Mouse (Mus musculus): Measurements from ENCODE around the gene Polk. TPM values are rescaled to one million over a fixed set of nuclear protein-coding genes. Genes with fewer than 3 reads are reported as not detected.

The Polk gene
- total RNA-seq (2022), result 1 to 10 TPM; 3.3 to 8.9 (median 5.9) TPM

GRCm38 (mm10) chr13:96542081-96542889 lies at the start of gene Polk, which contains the start of gene Col4a3bp:
Gene Polk (minus strand): TSS chr13:96542579.
Gene Col4a3bp (plus strand): TSS chr13:96542618.
- peak; percentile 95 to 96 for DNase-seq (ENCODE audit: low spot score in 2 of 2)

DNA sequence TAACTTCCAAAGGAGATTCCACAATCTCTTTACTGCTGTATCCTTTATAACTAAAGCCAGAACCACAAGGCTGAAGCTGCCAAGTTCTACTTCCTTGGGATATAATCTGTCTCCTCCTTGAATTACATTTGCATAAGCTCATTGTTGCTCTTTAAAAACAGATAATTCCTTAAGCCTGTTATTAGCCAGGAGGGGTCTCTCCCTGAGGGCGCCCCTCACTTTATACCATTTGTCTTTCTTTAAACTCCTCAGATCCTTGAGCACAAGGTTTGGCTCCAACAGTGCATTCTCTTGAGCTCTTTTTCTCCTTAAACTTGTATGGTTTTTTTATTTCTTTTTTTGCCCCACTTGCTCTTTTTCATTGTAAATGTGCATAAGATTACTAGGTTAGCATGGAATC lies 46.3 kb upstream of the Polk start:
- DNase-seq (ENCODE audit: low spot score in 2 of 2), result no peak

DNA sequence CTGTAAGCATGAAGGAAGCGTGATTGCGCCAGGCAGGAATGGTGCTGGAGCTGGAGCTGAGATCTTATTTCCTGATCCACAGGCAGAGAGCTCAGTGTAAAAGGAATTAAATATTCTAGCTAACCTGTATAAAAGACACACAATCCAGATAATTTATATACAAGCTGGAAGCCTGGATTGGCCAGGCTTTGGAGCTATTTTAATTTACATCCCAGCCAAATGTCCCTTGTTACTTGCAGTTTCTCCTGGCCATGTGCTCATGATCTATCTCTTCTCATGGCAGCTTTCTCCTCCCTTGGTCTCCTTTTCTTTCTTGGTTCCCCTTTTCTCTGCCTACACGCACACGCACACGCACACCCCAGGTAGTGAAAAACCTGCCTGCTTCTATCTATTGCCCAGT lies 44.2 kb upstream of the Polk start:
- no peak for DNase-seq (ENCODE audit: low spot score in 2 of 2)

DNA sequence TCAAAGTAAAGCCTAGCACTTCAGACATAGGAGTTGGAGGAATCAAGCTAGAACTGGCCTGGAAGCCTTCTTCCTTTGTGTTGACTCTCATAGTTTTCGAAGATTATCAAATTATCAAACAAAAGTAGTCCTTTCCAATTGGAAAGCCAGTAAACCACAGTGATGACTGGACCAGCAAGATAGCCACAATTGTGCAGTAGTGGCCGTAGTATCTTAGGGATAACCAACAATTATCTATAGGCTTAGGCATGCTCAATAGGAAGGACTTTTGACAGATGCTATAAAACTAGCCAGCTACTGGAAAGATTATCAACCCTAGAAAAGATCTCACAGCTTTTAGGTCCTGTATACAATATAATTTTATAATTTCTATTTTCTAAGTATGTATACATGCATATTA lies 41.8 kb upstream of the Polk start:
- no peak for DNase-seq (ENCODE audit: low spot score in 2 of 2)

DNA sequence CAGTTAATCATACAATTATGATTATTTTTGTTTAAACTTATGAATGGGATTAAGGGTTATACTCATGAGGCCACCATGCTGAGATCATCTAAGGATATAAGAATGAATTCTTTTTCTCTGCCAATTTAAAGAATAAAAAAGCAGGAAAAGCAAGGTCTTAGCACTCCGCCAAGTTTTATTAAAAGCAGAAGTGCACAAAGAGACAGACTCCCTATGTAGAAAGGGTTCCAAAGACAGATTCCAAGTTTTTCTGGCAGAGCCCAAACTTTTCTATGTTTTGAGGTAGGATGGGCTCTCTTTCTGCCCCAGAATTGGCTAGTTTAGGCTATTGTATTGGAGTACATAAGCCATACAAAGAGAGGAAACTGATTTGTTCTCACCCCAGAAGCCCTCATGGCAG lies 37.6 kb upstream of the Polk start:
- DNase-seq (ENCODE audit: low spot score in 2 of 2), result no peak

DNA sequence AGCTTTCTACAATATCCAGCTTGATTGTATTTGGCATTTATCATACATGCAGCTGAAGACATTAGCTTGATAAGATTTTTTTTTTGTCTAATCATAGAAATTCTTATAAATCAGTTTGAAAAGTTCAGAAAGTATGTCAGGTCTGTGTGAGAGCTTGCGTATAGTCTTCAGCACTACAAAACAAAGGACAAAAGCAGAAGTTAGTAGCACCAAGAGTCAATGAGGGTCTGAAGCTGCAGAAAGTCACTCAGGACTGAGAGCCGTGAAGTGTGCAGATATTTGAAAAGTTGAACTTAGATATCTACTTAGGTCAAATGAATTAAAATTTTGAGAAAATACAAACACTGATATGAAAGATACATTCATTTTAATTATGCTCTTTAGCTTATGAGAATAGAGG lies 36.7 kb upstream of the Polk start:
- no peak for DNase-seq (ENCODE audit: low spot score in 2 of 2)

- DNase-seq (ENCODE audit: low spot score in 2 of 2), result no peak
Observed at GRCm38 (mm10) chr13:96574170-96574569, 31.8 kb upstream of the Polk start.

DNA sequence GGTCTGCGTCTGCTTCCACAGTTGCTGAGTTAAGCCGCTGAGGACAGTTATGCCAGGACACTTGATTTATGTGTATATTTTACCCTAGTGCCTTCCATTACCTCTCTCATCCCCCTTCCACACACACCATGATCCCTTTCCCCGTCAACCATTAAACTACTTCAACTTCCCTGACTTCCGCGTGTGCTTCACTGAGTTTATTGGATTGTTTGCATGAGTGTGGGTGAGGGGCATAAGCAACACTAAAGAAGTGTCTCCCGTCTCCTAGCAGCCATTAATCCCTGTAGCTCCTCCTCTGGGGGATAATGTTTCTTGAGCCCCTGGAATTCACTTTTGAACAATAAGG lies 28.6 kb upstream of the Polk start:
- no peak for DNase-seq (ENCODE audit: low spot score in 2 of 2)

- no peak for DNase-seq (ENCODE audit: low spot score in 2 of 2)
Observed at GRCm38 (mm10) chr13:96570313-96571015, 28.1 kb upstream of the Polk start.

- no peak for DNase-seq (ENCODE audit: low spot score in 2 of 2)
Observed at GRCm38 (mm10) chr13:96567977-96568376, 25.6 kb upstream of the Polk start.

DNA sequence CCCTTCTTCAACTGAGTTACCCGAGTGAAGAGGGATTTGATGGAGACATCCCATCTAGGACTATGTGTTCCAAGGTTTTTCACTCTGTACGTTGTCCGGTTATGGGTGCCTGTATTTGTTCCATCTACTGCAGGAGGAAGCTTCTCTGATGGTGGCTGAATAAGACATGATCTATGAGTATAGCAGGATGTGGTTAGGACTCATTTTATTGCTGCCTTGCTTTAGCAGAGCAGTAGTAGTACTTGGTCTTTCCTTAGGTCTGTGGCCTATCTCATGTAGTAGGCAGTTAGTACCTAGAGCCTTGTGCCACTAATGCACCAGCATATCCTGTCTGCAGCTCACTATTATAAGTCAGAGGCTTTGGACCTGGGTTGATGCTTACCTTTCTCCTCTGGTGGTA lies 12.7 kb upstream of the Polk start:
- no peak for DNase-seq (ENCODE audit: low spot score in 2 of 2)

- no peak for DNase-seq (ENCODE audit: low spot score in 2 of 2)
Observed at GRCm38 (mm10) chr13:96547941-96548340, 5.6 kb upstream of the Polk start.

- DNase-seq (ENCODE audit: low spot score in 2 of 2), result no peak
Observed at GRCm38 (mm10) chr13:96547250-96547649, 4.9 kb upstream of the Polk start.

DNA sequence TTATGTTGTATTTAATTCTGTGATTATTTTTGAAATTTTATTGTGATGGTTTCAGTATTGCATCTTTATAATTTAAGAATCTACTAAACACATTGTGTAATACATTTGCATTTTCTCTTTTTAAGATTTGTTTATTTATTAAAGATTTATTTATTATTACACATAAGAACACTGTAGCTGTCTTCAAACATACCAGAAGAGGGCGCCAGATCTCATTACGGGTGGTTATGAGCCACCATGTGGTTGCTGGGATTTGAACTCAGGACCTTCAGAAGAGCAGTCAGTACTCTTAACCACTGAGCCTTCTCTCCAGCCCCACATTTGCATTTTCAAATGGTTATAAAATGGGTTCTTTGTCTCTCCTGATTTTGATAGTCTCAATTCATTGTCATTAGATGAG lies 2.1 kb upstream of the Polk start:
- no peak for DNase-seq (ENCODE audit: low spot score in 2 of 2)

- DNase-seq (ENCODE audit: low spot score in 2 of 2), result peak; percentile 41 to 45
Observed at GRCm38 (mm10) chr13:96542901-96543891, 817 bp upstream of the Polk start.

DNA sequence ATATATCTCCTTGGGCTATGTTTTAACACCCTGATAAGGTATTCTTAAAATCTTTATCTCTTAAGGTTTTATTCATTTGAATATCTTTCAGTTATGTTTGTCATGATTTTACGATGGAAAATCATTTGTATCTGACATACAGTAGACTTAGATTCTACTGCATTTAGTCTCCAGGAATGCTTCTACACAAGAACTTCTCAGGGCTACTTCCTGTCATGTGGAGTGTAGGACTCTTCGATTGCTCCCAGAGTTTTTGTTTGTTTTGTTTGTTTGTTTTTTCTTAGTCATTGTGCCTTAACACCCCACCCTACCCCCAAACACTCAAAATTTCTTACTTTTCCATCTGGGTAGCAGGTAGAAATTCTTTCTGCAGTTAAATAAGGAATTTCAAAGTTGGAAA lies 998 bp downstream of the Polk start:
- DNase-seq (ENCODE audit: low spot score in 2 of 2), result no peak

DNA sequence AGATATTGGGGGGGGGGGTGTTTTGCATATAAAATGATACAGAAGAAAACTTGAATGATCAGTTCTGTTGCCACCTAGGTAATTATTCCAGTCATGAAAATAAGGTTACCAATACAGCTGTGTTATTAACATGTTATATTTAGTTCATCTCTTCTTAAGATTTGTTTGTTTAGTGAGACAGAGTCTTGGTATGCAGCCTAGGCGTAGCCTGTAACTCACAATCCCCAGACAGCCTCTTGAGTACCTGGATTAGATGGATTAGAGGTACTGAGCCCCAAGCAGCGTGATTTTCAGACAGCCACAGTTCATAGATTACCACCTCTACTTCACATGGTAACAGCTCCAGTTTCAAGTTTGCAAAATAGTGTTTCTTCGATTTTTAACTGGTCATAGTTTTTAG lies 4.3 kb downstream of the Polk start:
- DNase-seq (ENCODE audit: low spot score in 2 of 2), result no peak

GRCm38 (mm10) chr13:96536821-96537572 lies 5.4 kb downstream of the Polk start:
- DNase-seq (ENCODE audit: low spot score in 2 of 2), result no peak

- DNase-seq (ENCODE audit: low spot score in 2 of 2), result no peak
Observed at GRCm38 (mm10) chr13:96533742-96534141, 8.6 kb downstream of the Polk start.

DNA sequence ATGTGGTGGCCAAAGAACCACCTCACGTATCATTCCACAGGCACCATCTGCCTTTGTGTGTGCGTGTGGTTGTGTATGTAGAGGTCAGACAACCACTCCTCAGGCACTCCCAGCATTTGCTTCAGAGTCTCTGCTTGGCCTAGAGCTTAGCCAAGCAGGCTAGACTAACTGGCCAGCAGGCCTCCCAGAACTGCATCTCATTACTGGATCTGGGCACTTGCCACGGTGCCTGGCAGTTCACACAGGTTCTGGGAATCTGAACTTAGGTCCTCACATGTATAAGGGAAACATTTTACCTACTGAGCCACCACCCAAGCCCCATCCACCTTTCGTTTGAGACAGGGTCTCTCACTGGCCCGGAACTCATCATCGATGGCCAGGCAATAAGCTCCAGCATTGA lies 10.2 kb downstream of the Polk start:
- DNase-seq (ENCODE audit: low spot score in 2 of 2), result no peak

- DNase-seq (ENCODE audit: low spot score in 2 of 2), result no peak
Observed at GRCm38 (mm10) chr13:96530064-96530463, 12.3 kb downstream of the Polk start.
